Mouse (Mus musculus) kidney, postnatal 4 days (tissue): Measurements from ENCODE around the gene Rragb.

Source experiments
- DNase-seq, 2 experiments: peaks; one replicate each; pipeline ENCODE4 v3.0.0; 2021; ENCODE audit warnings: mixed read lengths in 2 of 2

Rragb gene

DNA sequence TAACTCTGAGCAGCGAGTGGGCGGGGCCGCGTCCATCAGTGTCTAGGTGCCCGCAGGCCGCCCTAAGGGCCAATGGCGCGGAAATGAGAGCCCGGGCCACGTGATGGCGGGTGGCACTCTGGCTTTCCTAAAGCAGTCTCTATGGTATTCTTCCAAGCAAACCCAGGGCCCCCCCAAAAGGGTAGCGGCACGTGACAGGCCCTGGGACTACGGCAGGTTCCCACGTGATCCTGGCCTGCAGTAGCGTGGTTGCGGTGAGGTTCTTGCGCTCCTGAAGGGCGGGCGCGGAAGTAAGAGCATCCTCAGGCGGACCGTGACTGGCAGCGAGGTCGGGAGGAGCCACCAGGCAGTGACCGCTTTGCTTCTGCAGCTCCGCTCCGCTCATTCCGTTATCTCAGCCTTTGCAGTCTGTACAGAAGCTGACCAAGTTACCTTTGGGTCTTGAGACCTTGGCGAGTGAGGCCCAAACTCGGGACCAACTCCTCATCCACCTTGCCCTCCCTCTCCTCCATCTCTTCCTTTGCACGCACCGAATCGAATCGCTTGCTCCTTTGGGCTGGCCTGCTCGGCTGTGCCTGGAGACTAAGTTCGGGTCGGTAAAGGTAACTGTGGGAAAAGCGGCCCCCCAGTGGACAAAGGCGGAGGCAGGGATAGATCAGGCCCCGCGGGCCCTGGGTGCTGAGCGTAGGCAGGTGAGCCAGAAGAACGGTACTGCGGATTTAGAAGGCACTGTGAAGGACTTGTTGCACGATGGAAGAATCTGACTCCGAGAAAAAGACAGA is at the start of gene Rragb:
Rragb (plus strand) TSS at position 248 of the 782 bp plus-strand sequence.
- DNase-seq: peak; percentile 73 to 84

DNA sequence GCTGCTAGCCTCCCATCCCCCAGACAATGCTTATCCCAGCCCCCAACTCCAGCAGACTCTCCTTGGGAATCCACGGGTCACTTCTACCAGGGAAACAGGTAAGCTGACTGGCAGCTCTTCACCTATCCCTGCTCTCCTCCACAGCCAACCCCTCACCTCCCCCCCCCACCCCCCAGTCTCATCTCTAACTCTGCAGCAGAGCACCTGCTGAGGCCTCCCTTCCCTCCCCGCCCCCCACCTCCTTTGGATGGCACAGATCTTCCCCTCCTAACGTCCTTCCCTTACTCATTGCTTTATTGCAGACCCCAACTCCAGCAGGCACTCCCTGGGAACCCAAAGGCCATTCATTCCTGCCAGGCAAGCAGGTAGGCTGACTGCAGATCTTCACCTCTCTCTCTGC is 21.3 kb upstream of the Rragb start, which contains the start of gene Foxr2:
Foxr2 (plus strand) TSS at position 301 of the 400 bp plus-strand sequence.
- no peak for DNase-seq

DNA sequence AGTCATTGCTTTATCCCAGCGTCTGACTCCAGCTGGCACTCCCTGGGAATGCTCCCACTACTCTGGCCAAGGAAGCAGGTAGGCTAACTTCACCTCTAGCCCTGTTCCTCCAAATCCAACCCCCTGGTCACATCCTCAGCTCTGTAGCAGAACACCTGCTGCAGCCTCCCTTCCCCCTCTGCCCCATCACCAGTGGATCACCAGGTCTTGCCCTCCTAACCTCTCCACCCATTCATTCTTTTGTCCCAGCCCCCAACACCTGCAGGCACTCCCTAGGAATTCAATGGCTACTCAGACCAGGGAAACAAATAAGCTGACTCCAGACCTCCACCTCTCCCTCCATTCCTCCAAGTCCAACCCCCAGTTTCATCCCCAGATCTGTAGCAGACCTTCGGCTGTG is 20.8 kb upstream of the Rragb start:
- no peak for DNase-seq

DNA sequence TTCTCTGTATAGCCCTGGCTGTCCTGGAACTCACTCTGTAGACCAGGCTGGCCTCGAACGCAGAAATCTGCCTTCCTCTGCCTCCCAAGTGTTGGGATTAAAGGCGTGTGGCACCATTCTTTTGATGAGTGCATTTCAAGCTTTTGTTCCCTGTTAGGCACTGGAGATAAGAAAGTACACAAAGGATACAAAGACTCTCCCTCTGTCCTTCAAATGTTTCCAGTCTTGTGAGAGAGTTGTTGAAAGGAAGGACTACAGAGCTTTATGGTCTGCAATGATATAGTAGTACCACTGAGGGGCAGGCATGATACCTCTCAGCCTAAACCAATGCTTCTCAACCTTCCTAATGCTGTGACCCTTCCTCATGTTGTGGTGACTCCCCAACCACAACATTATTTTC is 2.9 kb downstream of the Rragb start:
- no peak for DNase-seq

DNA sequence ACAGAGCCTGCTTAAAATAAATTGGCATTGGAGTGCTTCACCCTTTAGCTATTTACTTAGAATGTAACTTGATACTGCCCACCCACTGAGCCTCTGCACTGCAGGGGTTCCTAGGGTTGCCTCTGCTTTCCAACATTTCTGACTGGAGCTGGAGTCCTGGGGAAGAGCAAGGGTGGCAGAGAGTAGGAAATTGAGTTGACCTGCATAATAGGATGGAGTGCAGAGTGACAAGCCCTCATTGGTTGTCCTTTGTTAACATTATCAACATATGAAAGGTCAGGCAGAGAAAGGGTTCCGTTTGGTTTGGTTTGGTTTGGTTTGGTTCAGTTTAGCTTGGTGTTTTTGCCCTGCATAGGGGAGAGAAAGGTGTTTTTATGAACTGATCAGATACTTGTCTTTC is 12.0 kb downstream of the Rragb start:
- DNase-seq: no peak

- DNase-seq: peak; percentile 18 to 35
Observed at GRCm38 (mm10) chrX:153155322-153155721, 15.5 kb downstream of the Rragb start.

- DNase-seq: peak; percentile 18 to 21
Observed at GRCm38 (mm10) chrX:153174786-153175185, 35.0 kb downstream of the Rragb start.

- no peak for DNase-seq
Observed at GRCm38 (mm10) chrX:153182221-153182620, 42.4 kb downstream of the Rragb start.

DNA sequence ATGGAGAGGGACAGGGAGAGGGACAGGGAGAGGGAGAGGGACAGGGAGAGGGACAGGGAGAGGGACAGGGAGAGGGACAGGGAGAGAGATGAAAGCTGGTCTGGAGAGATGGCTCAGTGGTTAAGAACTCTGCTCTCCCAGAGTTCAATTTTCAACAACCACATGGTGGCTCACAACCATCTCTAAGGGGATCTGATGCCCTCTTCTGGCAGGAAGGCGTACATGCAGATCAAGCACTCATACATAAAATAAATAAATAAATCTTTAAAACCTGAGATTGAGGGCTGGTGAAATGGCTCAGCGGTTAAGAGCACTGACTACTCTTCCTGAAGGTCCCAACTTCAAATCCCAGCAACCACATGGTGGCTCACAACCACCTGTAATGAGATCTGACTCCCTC is 59.4 kb downstream of the Rragb start:
- peak; percentile 4 to 26 for DNase-seq

DNA sequence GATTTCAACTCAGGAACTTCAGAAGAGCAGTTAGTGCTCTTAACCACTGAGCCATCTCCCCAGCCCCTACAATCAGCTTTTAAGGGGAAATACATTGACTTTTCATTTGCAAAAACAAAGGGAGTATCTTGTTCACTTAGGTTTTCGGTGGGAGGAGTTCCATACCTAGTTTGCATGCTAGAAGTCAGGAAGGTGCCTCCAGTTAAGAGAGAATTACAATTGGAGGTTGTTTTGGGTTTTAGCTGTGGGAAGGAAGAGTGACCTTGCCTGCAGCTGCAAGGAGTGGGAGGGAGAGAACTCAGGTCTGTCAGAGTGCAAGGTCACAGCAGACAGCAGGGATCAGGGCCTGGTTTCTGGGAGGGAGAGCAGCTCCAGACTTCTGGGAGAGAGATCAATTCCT is 71.3 kb downstream of the Rragb start:
- no peak for DNase-seq
